Mouse (Mus musculus) cerebellum, adult 9-11 months (tissue): ENCODE results near the gene Med12l.

ENCODE experiments used
- DNase-seq: peaks from one replicate; pipeline ENCODE4 v3.0.0; 2022

The Med12l gene

GRCm38 (mm10) chr3:59005271-59005995 is at the start of gene Med12l:
Gene Med12l, plus strand, starts transcription at chr3:59005825.
- peak; percentile 90 for DNase-seq

- DNase-seq: no peak
Measured at GRCm38 (mm10) chr3:58961166-58961565, 44.5 kb upstream of the Med12l start.

- DNase-seq: no peak
Measured at GRCm38 (mm10) chr3:58977413-58977812, 28.2 kb upstream of the Med12l start.

GRCm38 (mm10) chr3:58977906-58978622 is 27.6 kb upstream of the Med12l start:
- no peak for DNase-seq

- DNase-seq: no peak
Measured at GRCm38 (mm10) chr3:58980579-58980978, 25.0 kb upstream of the Med12l start.

GRCm38 (mm10) chr3:58982896-58983837 is 22.5 kb upstream of the Med12l start:
- peak; percentile 81 for DNase-seq

- no peak for DNase-seq
Measured at GRCm38 (mm10) chr3:58983838-58984598, 21.6 kb upstream of the Med12l start.

GRCm38 (mm10) chr3:58985816-58986215 is 19.8 kb upstream of the Med12l start:
- DNase-seq: no peak

GRCm38 (mm10) chr3:58989374-58989773 is 16.3 kb upstream of the Med12l start:
- no peak for DNase-seq

GRCm38 (mm10) chr3:58990556-58990955 is 15.1 kb upstream of the Med12l start:
- DNase-seq: no peak

- DNase-seq: no peak
Measured at GRCm38 (mm10) chr3:58992122-58992521, 13.5 kb upstream of the Med12l start.

- peak; percentile 45 for DNase-seq
Measured at GRCm38 (mm10) chr3:58993619-58994018, 12.0 kb upstream of the Med12l start.

- no peak for DNase-seq
Measured at GRCm38 (mm10) chr3:59003756-59004155, 1.9 kb upstream of the Med12l start.

GRCm38 (mm10) chr3:59005996-59006730 is 538 bp downstream of the Med12l start:
- peak; percentile 77 for DNase-seq

GRCm38 (mm10) chr3:59006731-59007441 is 1.3 kb downstream of the Med12l start:
- DNase-seq: peak; percentile 79

GRCm38 (mm10) chr3:59010276-59010675 is 4.7 kb downstream of the Med12l start:
- DNase-seq: no peak

- peak; percentile 57 for DNase-seq
Measured at GRCm38 (mm10) chr3:59015698-59016412, 10.2 kb downstream of the Med12l start.

GRCm38 (mm10) chr3:59016501-59016900 is 10.9 kb downstream of the Med12l start:
- DNase-seq: peak; percentile 44

GRCm38 (mm10) chr3:59021236-59021635 is 15.6 kb downstream of the Med12l start:
- DNase-seq: peak; percentile 77

GRCm38 (mm10) chr3:59022251-59022650 is 16.6 kb downstream of the Med12l start:
- no peak for DNase-seq
